Mouse (Mus musculus): ENCODE results near the gene Sgms2. TPM values are rescaled to one million over a fixed set of nuclear protein-coding genes. Genes with fewer than 3 reads are reported as not detected.
A peak's percentile ranks its signal among the peaks of the same experiment; 100 is the strongest.

The Sgms2 gene
- polyA plus RNA-seq, 1 experiment from 2014 or later: 0.85 TPM

DNA sequence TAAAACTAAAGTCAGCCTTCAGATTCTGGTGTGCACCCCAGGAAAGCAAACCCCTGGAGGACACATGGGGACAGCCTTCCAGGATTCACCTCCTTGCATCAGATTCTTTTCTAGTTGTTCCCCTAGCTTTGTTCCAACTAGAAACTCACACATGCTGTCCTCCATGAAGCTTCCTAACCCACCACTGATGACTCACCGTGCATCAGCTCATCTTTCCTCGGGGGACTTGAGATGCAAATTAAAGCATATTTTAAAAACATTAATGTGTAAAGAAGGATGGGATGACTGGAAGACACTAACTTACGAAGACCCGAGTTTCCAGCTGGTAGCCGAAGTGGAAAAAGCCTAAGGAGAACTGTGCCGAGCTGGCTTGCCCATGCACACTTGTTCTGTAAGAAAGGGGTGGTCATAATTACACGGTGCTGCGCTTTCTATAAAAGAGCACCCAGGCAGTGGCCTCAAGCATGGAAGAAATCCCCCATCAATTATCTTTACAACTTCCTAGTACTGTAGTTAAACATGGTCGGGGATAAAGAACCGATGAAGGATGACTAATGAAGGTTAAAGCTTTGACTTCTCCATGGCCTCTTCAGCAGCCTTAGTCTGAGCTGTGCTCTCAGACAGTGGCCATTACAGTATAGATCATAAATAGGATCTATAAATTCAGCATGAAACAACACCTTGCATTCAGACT lies 10.6 kb upstream of the Sgms2 start:
- peak; percentile 74 for ATAC-seq (ENCODE audit: low read depth)
- Histone ChIP-seq H3K4me3 (no peak overlapping the region), H3K4me2 (no peak overlapping the region), H3K36me3 (no peaks in the 10 kb centered on the region), H3K27ac (replicated peaks) (no peak overlapping the region), H3K27me3 (peaks cover 82% of the 10 kb centered on the region), H3K9ac (no peak overlapping the region), H3K4me1 (replicated peaks) (peaks cover 11% of the 10 kb centered on the region; the same call in 1 of the 2 replicates), H3K9me3 (no peaks in the 10 kb centered on the region)
- WGBS: 25% methylated on average over 10 of the region's 10 CpGs

DNA sequence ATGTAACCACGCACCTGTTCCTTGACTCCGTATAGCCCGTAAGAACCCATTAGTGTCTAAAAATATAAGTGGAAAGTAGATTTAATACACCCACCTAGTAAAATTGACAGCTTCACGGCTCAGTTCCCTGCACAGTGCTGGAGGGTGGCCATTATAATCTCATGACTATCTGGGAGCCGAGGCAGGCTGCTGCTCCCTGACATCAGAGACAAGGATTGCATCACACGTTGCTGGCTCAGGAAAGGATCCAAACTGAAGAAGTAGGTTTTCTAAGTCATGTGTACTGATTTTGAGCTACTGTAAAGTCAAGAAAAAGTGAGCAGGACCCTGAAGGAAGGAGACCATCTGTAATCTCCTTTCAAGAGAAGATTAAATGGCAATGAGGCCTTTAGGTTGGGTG lies 8.4 kb upstream of the Sgms2 start:
- Histone ChIP-seq H3K4me2 (no peak overlapping the region), H3K9me3 (no peaks in the 10 kb centered on the region), H3K4me3 (no peak overlapping the region), H3K27ac (replicated peaks) (no peak overlapping the region), H3K9ac (no peak overlapping the region), H3K36me3 (no peaks in the 10 kb centered on the region), H3K4me1 (replicated peaks) (peaks cover 11% of the 10 kb centered on the region; the same call in 1 of the 2 replicates), H3K27me3 (peaks cover 82% of the 10 kb centered on the region)
- ATAC-seq (ENCODE audit: low read depth): no peak
- 81% methylated on average over 6 of the region's 6 CpGs for WGBS

DNA sequence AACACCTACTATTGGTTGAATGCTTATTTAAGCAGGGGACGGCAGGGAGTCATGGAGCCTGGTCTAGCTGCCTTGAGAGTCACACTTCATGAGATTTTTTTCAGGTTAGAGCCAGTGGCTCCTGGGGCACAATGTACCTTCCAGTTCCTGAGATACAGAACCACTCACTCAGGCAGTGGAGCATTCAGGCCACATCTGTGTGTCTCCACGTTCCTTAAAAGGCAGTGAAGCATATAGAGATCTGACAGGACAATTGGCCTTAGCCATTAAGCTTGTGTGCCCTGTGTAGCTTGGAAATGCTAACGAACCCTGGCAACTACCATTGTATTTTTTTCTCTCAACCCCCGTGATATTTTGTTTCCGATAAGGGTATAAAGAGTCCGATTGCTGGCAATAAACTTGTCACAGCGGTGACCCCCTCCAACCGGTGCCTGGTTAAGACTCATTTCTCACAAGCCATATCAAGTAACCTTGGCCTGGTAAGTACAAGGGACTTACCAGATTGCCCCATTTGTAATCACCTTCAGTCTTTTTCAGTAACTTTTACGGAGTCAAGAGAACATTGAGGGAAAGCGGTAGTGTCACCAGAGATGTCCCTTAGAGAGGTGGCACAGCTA lies 5.4 kb upstream of the Sgms2 start:
- no peak overlapping the region for H3K4me2 ChIP-seq
- 37% methylated on average over 10 of the region's 10 CpGs for WGBS
- H3K4me1 ChIP-seq (replicated peaks): peaks cover 4% of the 10 kb centered on the region; the same call in 1 of the 2 replicates
- no peak overlapping the region for H3K9ac ChIP-seq
- no peak overlapping the region for H3K27ac ChIP-seq (replicated peaks)
- no peaks in the 10 kb centered on the region for H3K9me3 ChIP-seq
- H3K27me3 ChIP-seq: peaks cover 94% of the 10 kb centered on the region
- no peaks in the 10 kb centered on the region for H3K36me3 ChIP-seq
- H3K4me3 ChIP-seq: no peak overlapping the region
- no peak for ATAC-seq (ENCODE audit: low read depth)

- Histone ChIP-seq H3K27ac (replicated peaks) (no peak overlapping the region), H3K27me3 (peaks cover 93% of the 10 kb centered on the region), H3K4me1 (replicated peaks) (peaks cover 8% of the 10 kb centered on the region), H3K4me2 (no peak overlapping the region), H3K9me3 (no peaks in the 10 kb centered on the region), H3K36me3 (no peaks in the 10 kb centered on the region), H3K9ac (no peak overlapping the region), H3K4me3 (no peak overlapping the region)
- 78% methylated on average over 1 of the region's 1 CpGs for WGBS
- no peak for ATAC-seq (ENCODE audit: low read depth)
Observed at GRCm38 (mm10) chr3:131495076-131495475, 3.9 kb upstream of the Sgms2 start.

- Histone ChIP-seq H3K9me3 (no peaks in the 10 kb centered on the region), H3K36me3 (no peaks in the 10 kb centered on the region), H3K9ac (no peak overlapping the region), H3K27ac (replicated peaks) (no peak overlapping the region), H3K4me2 (no peak overlapping the region), H3K4me1 (replicated peaks) (peaks cover 13% of the 10 kb centered on the region), H3K4me3 (no peak overlapping the region), H3K27me3 (peaks cover 93% of the 10 kb centered on the region)
- ATAC-seq (ENCODE audit: low read depth): no peak
- 71% methylated on average over 6 of the region's 6 CpGs for WGBS
Observed at GRCm38 (mm10) chr3:131493194-131493593, 2.0 kb upstream of the Sgms2 start.

DNA sequence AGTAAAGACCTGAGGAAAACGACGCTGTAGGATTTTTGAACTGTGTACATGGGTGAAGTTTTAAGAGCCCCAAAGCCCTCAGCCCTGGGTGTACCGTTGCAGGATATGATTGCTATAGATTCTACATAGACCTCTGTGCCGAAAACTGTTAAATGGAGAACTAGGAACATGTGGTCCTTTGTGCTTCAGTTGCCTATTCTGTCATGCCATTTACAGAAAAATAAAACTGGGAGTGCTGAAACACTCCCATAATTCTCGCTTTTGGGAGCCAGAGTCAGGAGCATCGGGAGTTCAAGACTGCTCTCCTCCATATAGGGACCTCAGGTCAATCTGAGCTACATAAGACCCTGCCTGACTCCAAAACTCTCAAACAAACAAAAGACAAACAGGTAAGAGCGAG lies 769 bp upstream of the Sgms2 start:
- no peak for ATAC-seq (ENCODE audit: low read depth)
- Histone ChIP-seq H3K4me2 (no peak overlapping the region), H3K9me3 (no peaks in the 10 kb centered on the region), H3K36me3 (no peaks in the 10 kb centered on the region), H3K4me3 (no peak overlapping the region), H3K27me3 (peaks cover 97% of the 10 kb centered on the region), H3K27ac (replicated peaks) (no peak overlapping the region), H3K9ac (no peak overlapping the region), H3K4me1 (replicated peaks) (peaks cover 13% of the 10 kb centered on the region)
- 92% methylated on average over 7 of the region's 7 CpGs for WGBS

- Histone ChIP-seq H3K36me3 (no peaks in the 10 kb centered on the region), H3K27me3 (peaks cover 93% of the 10 kb centered on the region), H3K4me3 (peak overlapping the region; percentile 72), H3K4me1 (replicated peaks) (peaks cover 13% of the 10 kb centered on the region), H3K9me3 (no peaks in the 10 kb centered on the region), H3K4me2 (peak overlapping the region; percentile 97), H3K27ac (replicated peaks) (no peak overlapping the region), H3K9ac (peak overlapping the region; percentile 74)
- WGBS: under 1% methylated on average over 62 of the region's 78 CpGs
- ATAC-seq (ENCODE audit: low read depth): peak; percentile 92
Observed at GRCm38 (mm10) chr3:131490143-131490908, 885 bp downstream of the Sgms2 start.

DNA sequence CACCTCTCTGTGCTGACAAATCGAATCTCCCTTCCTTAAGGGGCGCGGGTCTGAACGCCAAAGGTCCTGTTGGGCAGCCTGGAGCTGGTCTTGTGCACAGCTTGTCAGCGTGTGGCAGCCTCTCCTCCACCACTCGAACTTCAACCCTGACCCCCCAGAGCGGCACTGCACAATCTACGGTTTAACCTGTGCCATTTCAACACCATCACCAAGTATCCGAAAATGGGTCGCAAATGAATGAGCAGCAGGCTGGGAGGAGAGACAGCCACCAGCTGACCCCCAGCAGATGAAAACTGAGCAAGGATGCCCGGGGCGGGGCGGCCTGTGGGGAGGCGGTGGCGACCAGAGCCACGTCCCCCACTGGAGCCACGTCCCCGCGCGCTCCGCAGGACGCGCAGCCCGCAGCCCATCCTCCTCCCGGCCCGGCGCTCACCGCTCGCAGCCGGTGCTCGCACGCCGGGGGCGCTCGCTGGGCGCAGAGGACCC lies 1.5 kb downstream of the Sgms2 start:
- Histone ChIP-seq H3K4me3 (peak overlapping the region; percentile 72), H3K4me2 (peak overlapping the region; percentile 97), H3K4me1 (replicated peaks) (peaks cover 13% of the 10 kb centered on the region), H3K27ac (replicated peaks) (no peak overlapping the region), H3K36me3 (no peaks in the 10 kb centered on the region), H3K9me3 (no peaks in the 10 kb centered on the region), H3K9ac (peak overlapping the region; percentile 74), H3K27me3 (peaks cover 87% of the 10 kb centered on the region)
- WGBS: under 1% methylated on average over 36 of the region's 36 CpGs
- ATAC-seq (ENCODE audit: low read depth): peak; percentile 75

GRCm38 (mm10) chr3:131488969-131489368 lies 2.2 kb downstream of the Sgms2 start:
- H3K36me3 ChIP-seq: no peaks in the 10 kb centered on the region
- no peak overlapping the region for H3K4me3 ChIP-seq
- no peak overlapping the region for H3K4me2 ChIP-seq
- H3K9ac ChIP-seq: no peak overlapping the region
- H3K9me3 ChIP-seq: no peaks in the 10 kb centered on the region
- H3K27ac ChIP-seq (replicated peaks): no peak overlapping the region
- 31% methylated on average over 5 of the region's 5 CpGs for WGBS
- peaks cover 80% of the 10 kb centered on the region for H3K27me3 ChIP-seq
- H3K4me1 ChIP-seq (replicated peaks): peaks cover 13% of the 10 kb centered on the region
- no peak for ATAC-seq (ENCODE audit: low read depth)

DNA sequence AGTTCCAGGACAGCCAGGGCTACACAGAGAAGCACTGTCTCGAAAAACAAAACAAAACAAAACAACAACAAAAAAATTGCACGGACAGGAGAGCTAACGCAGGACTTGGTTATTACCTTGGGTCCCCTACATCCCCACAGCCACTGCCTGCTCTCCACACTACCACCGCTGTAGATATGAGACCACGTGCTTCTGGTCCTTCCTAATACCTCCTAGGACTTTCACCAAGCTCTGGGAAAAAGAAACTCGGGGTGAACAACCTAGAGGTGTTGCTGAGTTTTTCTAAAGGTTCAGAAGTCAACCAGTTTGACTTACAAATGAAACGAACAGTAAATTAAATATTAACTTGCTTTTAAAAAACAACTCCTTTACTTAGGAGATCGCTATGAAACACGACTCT lies 2.8 kb downstream of the Sgms2 start:
- Histone ChIP-seq H3K27me3 (peaks cover 76% of the 10 kb centered on the region), H3K4me1 (replicated peaks) (peaks cover 13% of the 10 kb centered on the region), H3K9ac (no peak overlapping the region), H3K27ac (replicated peaks) (no peak overlapping the region), H3K9me3 (no peaks in the 10 kb centered on the region), H3K36me3 (no peaks in the 10 kb centered on the region), H3K4me2 (no peak overlapping the region), H3K4me3 (no peak overlapping the region)
- no peak for ATAC-seq (ENCODE audit: low read depth)
- 66% methylated on average over 9 of the region's 9 CpGs for WGBS

GRCm38 (mm10) chr3:131485388-131485787 lies 5.8 kb downstream of the Sgms2 start:
- no peak overlapping the region for H3K27ac ChIP-seq (replicated peaks)
- ATAC-seq (ENCODE audit: low read depth): no peak
- H3K36me3 ChIP-seq: no peaks in the 10 kb centered on the region
- H3K27me3 ChIP-seq: peaks cover 54% of the 10 kb centered on the region
- no peak overlapping the region for H3K9ac ChIP-seq
- WGBS: 79% methylated on average over 5 of the region's 5 CpGs
- H3K4me2 ChIP-seq: no peak overlapping the region
- peaks cover 11% of the 10 kb centered on the region for H3K4me1 ChIP-seq (replicated peaks)
- no peak overlapping the region for H3K4me3 ChIP-seq
- H3K9me3 ChIP-seq: no peaks in the 10 kb centered on the region; the same call in 1 of the 2 replicates

GRCm38 (mm10) chr3:131483650-131484049 lies 7.6 kb downstream of the Sgms2 start:
- WGBS: 80% methylated on average over 7 of the region's 7 CpGs
- no peak overlapping the region for H3K4me2 ChIP-seq
- no peak overlapping the region for H3K9ac ChIP-seq

More at GRCm38 (mm10) chr3:131483650-131484049, 7.6 kb downstream of the Sgms2 start:
- Histone ChIP-seq H3K27ac (replicated peaks) (no peak overlapping the region), H3K9me3 (no peaks in the 10 kb centered on the region; the same call in 1 of the 2 replicates), H3K4me1 (replicated peaks) (peaks cover 5% of the 10 kb centered on the region; the same call in 1 of the 2 replicates), H3K27me3 (peaks cover 39% of the 10 kb centered on the region), H3K4me3 (no peak overlapping the region), H3K36me3 (no peaks in the 10 kb centered on the region)
- ATAC-seq (ENCODE audit: low read depth): no peak

Measured in neural tube, embryonic 13.5 days (tissue).